Mouse (Mus musculus) CH12.LX (cell line): ENCODE measurements around the gene Ajuba. TPM values are rescaled to one million over a fixed set of nuclear protein-coding genes. Genes with fewer than 3 reads are reported as not detected.

Source experiments
- DNase-seq: peaks from one replicate; pipeline ENCODE4 v3.0.0-alpha.2; 2013; ENCODE audit errors: extremely low read depth
- H3K27ac ChIP-seq: 2 replicates; pipeline ENCODE4 v1.5.1; 2012; ENCODE audit warnings: low read depth, mild to moderate bottlenecking, control low read depth, moderate library complexity; ENCODE audit not compliant: insufficient read depth
- H3K27me3 ChIP-seq: replicated peaks from 2 replicates; pipeline ENCODE3; 2012; ENCODE audit warnings: inconsistent platforms
- H3K36me3 ChIP-seq, 2 experiments: replicated peaks in 1 of 2; 2 replicates each; pipeline versions ENCODE3 to v1.6.1; 2012; ENCODE audit warnings: inconsistent platforms in 1 of 2, low read length in 1 of 2, mild to moderate bottlenecking in 1 of 2, mixed read lengths in 1 of 2, moderate library complexity in 1 of 2; ENCODE audit not compliant: control insufficient read depth in 1 of 2, insufficient read depth in 1 of 2
- H3K4me1 ChIP-seq, 2 experiments: 2 replicates each; pipeline ENCODE4 v1.6.1; 2012; ENCODE audit warnings: inconsistent platforms in 1 of 2, moderate library complexity in 1 of 2; ENCODE audit not compliant: insufficient read depth in 2 of 2, control insufficient read depth in 1 of 2
- H3K4me2 ChIP-seq: 2 replicates; pipeline ENCODE4 v1.6.1; 2012; ENCODE audit warnings: low read depth, mild to moderate bottlenecking, control low read depth; ENCODE audit not compliant: poor library complexity, insufficient read depth, severe bottlenecking
- H3K4me3 ChIP-seq, 3 experiments: fragments of 150-350 bp in 1 of 3; sonication (generic) in 1 of 3; replicated peaks in 1 of 3; 2 replicates each; pipeline versions ENCODE3 to v1.5.1; 2011 to 2012; ENCODE audit warnings: low read depth in 2 of 3, low read length in 2 of 3, mild to moderate bottlenecking in 2 of 3, moderate library complexity in 2 of 3, control low read depth in 1 of 3, improper control_type of control experiment in 1 of 3, inconsistent platforms in 1 of 3, mixed read lengths in 1 of 3; ENCODE audit not compliant: poor library complexity in 1 of 3
- H3K79me2 ChIP-seq: replicated peaks from 2 replicates; pipeline ENCODE4 v1.6.1; 2012; ENCODE audit warnings: mild to moderate bottlenecking, moderate library complexity; ENCODE audit not compliant: control insufficient read depth, poor library complexity, insufficient read depth, severe bottlenecking; ENCODE audit errors: extremely low read depth
- H3K9ac ChIP-seq: 2 replicates; pipeline ENCODE4 v1.6.1; 2012; ENCODE audit warnings: low read depth, mild to moderate bottlenecking, control low read depth, moderate library complexity; ENCODE audit not compliant: insufficient read depth
- H3K9me3 ChIP-seq: replicated peaks from 2 replicates; pipeline ENCODE3; 2012; ENCODE audit warnings: low read length, inconsistent platforms, mixed read lengths
- BHLHE40 ChIP-seq: IDR thresholded peaks from 2 replicates; pipeline ENCODE4 v1.6.1; 2011; ENCODE audit warnings: mild to moderate bottlenecking, low read depth, low read length, improper control_type of control experiment
- CHD1 ChIP-seq: IDR thresholded peaks from 2 replicates; pipeline ENCODE4 v1.6.1; 2012; ENCODE audit warnings: low read depth, low read length, improper control_type of control experiment, inconsistent platforms
- CHD2 ChIP-seq: IDR thresholded peaks from 2 replicates; pipeline ENCODE4 v1.6.1; 2011; ENCODE audit warnings: low read length, improper control_type of control experiment
- CTCF ChIP-seq, 2 experiments: IDR thresholded peaks in 1 of 2; conservative IDR thresholded peaks in 1 of 2; 2 replicates each; pipeline ENCODE4 v1.5.1; 2011 to 2012; ENCODE audit warnings: low read depth in 2 of 2, low read length in 2 of 2, improper control_type of control experiment in 1 of 2, inconsistent platforms in 1 of 2, mild to moderate bottlenecking in 1 of 2, moderate library complexity in 1 of 2
- EP300 ChIP-seq: IDR thresholded peaks from 2 replicates; pipeline ENCODE4 v1.6.1; 2011; ENCODE audit warnings: low read length, improper control_type of control experiment
- ETS1 ChIP-seq: conservative IDR thresholded peaks from 2 replicates; pipeline ENCODE4 v1.6.1; 2012; ENCODE audit warnings: low read depth, mild to moderate bottlenecking, inconsistent platforms, low read length, improper control_type of control experiment, moderate library complexity
- GABPA ChIP-seq: IDR thresholded peaks from 2 replicates; pipeline ENCODE4 v1.6.1; 2012; ENCODE audit warnings: low read depth, low read length, improper control_type of control experiment, inconsistent platforms; ENCODE audit not compliant: insufficient replicate concordance
- HCFC1 ChIP-seq: IDR thresholded peaks from 2 replicates; pipeline ENCODE4 v1.6.1; 2012; ENCODE audit warnings: low read depth, mild to moderate bottlenecking, inconsistent platforms, low read length, improper control_type of control experiment
- JUN ChIP-seq: IDR thresholded peaks from 2 replicates; pipeline ENCODE4 v1.6.1; 2011; ENCODE audit warnings: low read depth, mild to moderate bottlenecking, low read length, improper control_type of control experiment, moderate library complexity; ENCODE audit not compliant: insufficient read depth
- KAT2A ChIP-seq: IDR thresholded peaks from 2 replicates; pipeline ENCODE4 v1.6.1; 2012; ENCODE audit warnings: low read length, improper control_type of control experiment, inconsistent platforms; ENCODE audit not compliant: insufficient replicate concordance
- MAFK ChIP-seq: IDR thresholded peaks from 2 replicates; pipeline ENCODE4 v1.6.1; 2011; ENCODE audit warnings: low read length, improper control_type of control experiment; ENCODE audit not compliant: insufficient replicate concordance
- MAX ChIP-seq: IDR thresholded peaks from 2 replicates; pipeline ENCODE4 v1.6.1; 2011; ENCODE audit warnings: low read length, improper control_type of control experiment
- MEF2A ChIP-seq: IDR thresholded peaks from 2 replicates; pipeline ENCODE4 v1.6.1; 2014; ENCODE audit warnings: low read depth, mild to moderate bottlenecking, inconsistent platforms, low read length, improper control_type of control experiment, borderline replicate concordance
- MXI1 ChIP-seq: IDR thresholded peaks from 2 replicates; pipeline ENCODE4 v1.6.1; 2011; ENCODE audit warnings: mild to moderate bottlenecking, low read depth, low read length, improper control_type of control experiment
- MYC ChIP-seq: IDR thresholded peaks from 2 replicates; pipeline ENCODE4 v1.6.1; 2011; ENCODE audit warnings: low read depth, mild to moderate bottlenecking, improper control_type of control experiment, low read length
- NELFE ChIP-seq: IDR thresholded peaks from 2 replicates; pipeline ENCODE4 v1.6.1; 2011; ENCODE audit warnings: low read depth, low read length, improper control_type of control experiment
- NRF1 ChIP-seq: IDR thresholded peaks from 2 replicates; pipeline ENCODE4 v1.6.1; 2014; ENCODE audit warnings: low read depth, mild to moderate bottlenecking, inconsistent platforms, low read length, improper control_type of control experiment, moderate library complexity
- POLR2AphosphoS2 ChIP-seq: IDR thresholded peaks from 2 replicates; pipeline ENCODE4 v1.6.1; 2011; ENCODE audit warnings: low read depth, low read length, improper control_type of control experiment
- RCOR1 ChIP-seq: conservative IDR thresholded peaks from 2 replicates; pipeline ENCODE4 v1.6.1; 2012; ENCODE audit warnings: low read depth, mild to moderate bottlenecking, inconsistent platforms, low read length, improper control_type of control experiment
- SIN3A ChIP-seq: IDR thresholded peaks from 2 replicates; pipeline ENCODE4 v1.6.1; 2012; ENCODE audit warnings: low read length, improper control_type of control experiment, inconsistent platforms
- UBTF ChIP-seq: IDR thresholded peaks from 2 replicates; pipeline ENCODE4 v1.6.1; 2012; ENCODE audit warnings: low read depth, mild to moderate bottlenecking, inconsistent platforms, low read length, improper control_type of control experiment, moderate library complexity
- ZKSCAN1 ChIP-seq: IDR thresholded peaks from 2 replicates; pipeline ENCODE4 v1.6.1; 2012; ENCODE audit warnings: low read depth, inconsistent platforms, low read length, improper control_type of control experiment, borderline replicate concordance
- ZMIZ1 ChIP-seq: IDR thresholded peaks from 2 replicates; pipeline ENCODE4 v1.6.1; 2012; ENCODE audit warnings: low read depth, mild to moderate bottlenecking, inconsistent platforms, low read length, improper control_type of control experiment
- dilution Hi-C: fragments of 300-500 bp; cut with MboI; formaldehyde crosslinking; loops from 2 replicates; pipeline ENCODE4 v1.14.3; 2020; ENCODE audit warnings: low sequenced_read_pairs; ENCODE audit not compliant: extremely low pct_unique_long_range_greater_than_20kb, extremely low pct_ligation_motif_present
- in situ Hi-C: fragments of 300-500 bp; cut with MboI; formaldehyde crosslinking; loops from 3 replicates; pipeline ENCODE4 v1.14.3; 2019; ENCODE audit warnings: low sequenced_read_pairs, low pct_ligation_motif_present, low pct_unique_long_range_greater_than_20kb, mixed read lengths
- polyA plus RNA-seq: library from polyadenylated mRNA; unstranded; fragments of >175 nt; gene quantifications from 2 replicates; pipeline ENCODE4 v1.2.1, GENCODE M21; 2012; ENCODE audit warnings: low read depth; ENCODE audit not compliant: insufficient read length
- total RNA-seq, 2 experiments: library from RNA; depleted of rRNA; stranded (reverse); fragments of 300-350 nt in 1 of 2; fragments of >200 nt in 1 of 2; gene quantifications; 2 replicates each; pipeline ENCODE4 v1.2.3; 2012 to 2014

Gene Ajuba
- total and polyA plus RNA-seq, 3 experiments: 0.13 to 0.34 TPM; not detected in 1

DNA sequence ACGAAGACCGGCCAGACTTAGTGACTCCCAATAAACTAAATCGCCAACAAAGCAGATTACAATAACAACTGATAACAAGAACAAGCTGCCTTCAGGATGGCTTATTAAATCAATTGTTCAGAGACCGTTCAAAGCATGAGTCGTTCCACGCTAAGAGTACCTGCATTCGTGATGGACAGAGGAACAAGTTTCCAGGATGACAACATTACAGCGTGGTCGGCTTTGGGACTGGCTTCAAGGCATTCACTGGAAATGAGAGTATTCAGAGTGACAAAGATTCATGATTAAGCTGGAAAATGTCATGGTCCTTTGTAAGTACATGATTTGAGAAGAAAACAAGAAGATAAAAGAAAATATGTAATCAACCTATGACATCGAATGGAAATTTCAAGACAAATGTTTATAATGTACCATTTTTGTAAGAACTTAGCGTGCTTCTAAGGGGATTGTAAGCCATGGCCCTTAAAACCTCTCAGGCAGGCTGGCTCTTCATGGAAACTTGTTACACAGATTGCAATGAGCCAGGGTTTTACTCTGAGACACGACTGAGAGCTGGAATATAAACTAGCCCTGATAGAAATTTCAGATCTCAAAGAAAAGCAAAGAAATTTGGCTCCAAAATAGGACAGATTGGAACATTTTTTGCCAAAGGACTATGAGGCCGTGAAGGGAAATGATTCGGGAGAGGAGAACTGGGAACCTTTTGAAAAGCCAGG lies 16.7 kb downstream of the Ajuba start:
- TF ChIP-seq EP300 (no peak), ETS1 (no peak), CHD1 (no peak), RCOR1 (no peak), ZKSCAN1 (no peak), SIN3A (no peak), CTCF (conservative IDR thresholded peaks at IDR 0.05 in 1 of 2, IDR thresholded peaks at IDR 0.05 in 1 of 2; ENCODE audit: low read depth in 2 of 2, low read length in 2 of 2) (no peak), MAFK (no peak)

DNA sequence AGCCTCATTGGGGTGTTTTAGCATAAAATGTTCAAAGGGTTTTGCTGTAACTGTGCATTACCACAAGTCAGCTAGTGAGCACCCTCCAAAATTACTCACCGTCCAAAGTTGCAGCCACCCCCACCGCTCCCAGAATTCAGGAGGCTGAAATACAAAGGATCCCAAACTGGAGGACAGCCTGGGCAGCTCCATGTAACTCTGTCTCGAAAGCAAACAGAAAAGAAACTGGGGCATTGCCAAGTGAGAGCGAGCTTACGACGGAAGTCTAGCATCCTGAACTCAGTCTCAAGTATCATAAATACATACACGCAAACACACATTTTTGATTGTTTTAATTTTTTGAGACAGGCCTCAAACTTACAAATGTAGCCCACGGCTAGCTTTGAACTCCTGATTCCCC lies 20.0 kb downstream of the Ajuba start:
- in situ Hi-C loops (loop anchor here (25.0 kb wide), 1 partner anchor 495 kb away; no protein-coding TSS in a partner anchor), dilution Hi-C loops (no loop called here)

More for the DNA sequence above, 16.7 kb downstream of the Ajuba start:
- no peaks in the 10 kb centered on the region for H3K79me2 ChIP-seq
- no peak overlapping the region for H3K9ac ChIP-seq
- no peak overlapping the region for H3K27ac ChIP-seq
- dilution Hi-C loops (no loop called here), in situ Hi-C loops (loop anchor here (25.0 kb wide), 1 partner anchor 498 kb away; no protein-coding TSS in a partner anchor)
- no peaks in the 10 kb centered on the region for H3K4me1 ChIP-seq
- H3K4me2 ChIP-seq: no peak overlapping the region
- no peak for DNase-seq
- H3K9me3 ChIP-seq: no peaks in the 10 kb centered on the region
- no peaks in the 10 kb centered on the region for H3K36me3 ChIP-seq
- no peak overlapping the region for H3K4me3 ChIP-seq
- H3K27me3 ChIP-seq: no peaks in the 10 kb centered on the region

GRCm38 (mm10) chr14:54553975-54554769 lies 23.2 kb downstream of the Ajuba start, which contains the start of gene Haus4:
Gene Haus4, minus strand, starts transcription at chr14:54554616.
- H3K9ac ChIP-seq: peak within 1 kb of the TSS; percentile 77
- dilution Hi-C loops: no loop called here
- peaks cover 0 to 18% of the 10 kb centered on the region in 2 experiments; a peak in 2 of 4 replicates for H3K4me1 ChIP-seq
- DNase-seq: peak; percentile 94
- in situ Hi-C loops: loop anchor here (25.0 kb wide), 1 partner anchor 492 kb away; no protein-coding TSS in a partner anchor
- peaks cover 16 to 30% of the 10 kb centered on the region in 2 experiments for H3K36me3 ChIP-seq
- no peaks in the 10 kb centered on the region for H3K27me3 ChIP-seq
- peaks cover 7% of the 10 kb centered on the region; the same call in 1 of the 2 replicates for H3K79me2 ChIP-seq
- H3K9me3 ChIP-seq: no peaks in the 10 kb centered on the region
- peak within 1 kb of the TSS; percentile 88 for H3K27ac ChIP-seq
- H3K4me2 ChIP-seq: peak within 1 kb of the TSS; percentile 91
- H3K4me3 ChIP-seq: peak within 1 kb of the TSS; percentile 63 to 80 (median 72)
- TF ChIP-seq UBTF (peak; percentile 83; the same call in 1 of the 2 replicates), HCFC1 (peak; percentile 43), BHLHE40 (peak; percentile 49; the same call in 1 of the 2 replicates), JUN (no peak), ETS1 (no peak), POLR2AphosphoS2 (no peak), CHD2 (peak; percentile 94), RCOR1 (no peak), MYC (peak; percentile 67), ZMIZ1 (peak; percentile 97), MEF2A (no peak; the same call in 1 of the 2 replicates), MAX (peak; percentile 83), KAT2A (0 out of 2 replicates have a peak, but pooled peaks have one; percentile 40), NRF1 (peak; percentile 90), MXI1 (no peak; the same call in none of the 2 replicates), NELFE (peak; percentile 95)

More for the DNA sequence above, 20.0 kb downstream of the Ajuba start:
- TF ChIP-seq GABPA: no peak
- Histone ChIP-seq H3K27ac (no peak overlapping the region), H3K79me2 (peaks cover 7% of the 10 kb centered on the region; the same call in 1 of the 2 replicates), H3K4me3 (no peak overlapping the region), H3K36me3 (no peaks in the 10 kb centered on the region), H3K4me2 (no peak overlapping the region), H3K9ac (no peak overlapping the region), H3K9me3 (no peaks in the 10 kb centered on the region), H3K4me1 (peaks cover 0 to 16% of the 10 kb centered on the region in 2 experiments; a peak in 2 of 4 replicates), H3K27me3 (no peaks in the 10 kb centered on the region)
- no peak for DNase-seq
